Mouse (Mus musculus) left cerebral cortex, postnatal 14 days (tissue): ENCODE results near the gene Cfap20. TPM values are rescaled to one million over a fixed set of nuclear protein-coding genes. Genes with fewer than 3 reads are reported as not detected.
A peak's percentile ranks its signal among the peaks of the same experiment; 100 is the strongest.

Experiments used
- DNase-seq, 2 experiments: peaks; one replicate each; pipeline ENCODE4 v3.0.0; 2021 to 2022; ENCODE audit warnings: low spot score in 2 of 2, mixed read lengths in 1 of 2
- intact Hi-C: fragments of 180-260 bp; cut with DNase I; formaldehyde crosslinking; loops from one replicate; pipeline ENCODE4 v1.15.1; 2025
- long read RNA-seq, 2 experiments: library from polyadenylated mRNA; stranded (forward); transcript quantifications; one replicate each; pipeline ENCODE4 v2.0.0; 2021
- total RNA-seq, 2 experiments: library from RNA; stranded (reverse); gene quantifications; 2 replicates each; pipeline ENCODE4 v1.2.3; 2021

Cfap20 gene
- 10 to 100 TPM; 64.9 to 65.9 TPM for total RNA-seq
- long read RNA-seq, experiment 1, transcript Cfap20-201 (6 exons, 1,295 nt), result major isoform, 84 of 103 reads
- long read RNA-seq, experiment 1, partial matches to known transcripts, result 1 of 103 reads
- long read RNA-seq, experiment 1, other reads (novel, unspliced or antisense), result 11 of 103 reads
- long read RNA-seq, experiment 2, transcript Cfap20-205 (5 exons, 1,023 nt), result minor isoform, 6 of 92 reads
- long read RNA-seq, experiment 2, transcript Cfap20-201 (6 exons, 1,295 nt), result major isoform, 72 of 92 reads
- long read RNA-seq, experiment 2, partial matches to known transcripts, result 4 of 92 reads
- long read RNA-seq, experiment 2, other reads (novel, unspliced or antisense), result 7 of 92 reads

- intact Hi-C loops, result loop anchor here (2.0 to 10.0 kb wide), 2 partner anchors 82 to 260 kb away; partner anchors contain the start of gene Mmp15
- peak; percentile 99 for DNase-seq
Measured at GRCm38 (mm10) chr8:95434686-95435439, at the start of gene Cfap20. Gene Cfap20, minus strand, starts transcription at chr8:95434869.

GRCm38 (mm10) chr8:95470008-95470407, 35.3 kb upstream of the Cfap20 start:
- intact Hi-C loops, result no loop called here
- no peak for DNase-seq

- intact Hi-C loops, result no loop called here
- no peak for DNase-seq
Measured at GRCm38 (mm10) chr8:95468995-95469394, 34.3 kb upstream of the Cfap20 start.

DNA sequence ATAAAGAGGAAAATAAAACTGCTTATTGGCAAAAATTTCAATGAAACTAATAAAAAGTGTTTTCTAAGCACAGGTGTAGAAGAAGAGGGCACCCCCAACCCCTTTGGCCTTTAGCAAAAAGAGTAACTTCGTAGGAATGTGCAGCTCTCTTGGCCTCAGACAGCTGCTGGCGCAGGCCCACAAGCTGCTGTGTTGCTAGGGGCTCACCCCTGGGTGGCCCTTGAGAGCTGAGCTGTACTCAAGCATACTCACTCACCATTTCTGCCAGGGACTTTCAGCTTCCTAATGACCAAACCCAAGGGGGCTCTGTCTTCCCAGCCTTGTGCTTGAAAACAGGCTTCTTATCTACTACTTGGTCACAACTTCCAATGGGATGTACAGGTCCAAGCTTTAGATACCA, 31.9 kb upstream of the Cfap20 start:
- intact Hi-C loops, result no loop called here
- no peak for DNase-seq

- no peak for DNase-seq
- intact Hi-C loops, result loop anchor here (5.0 kb wide), 1 partner anchor 105 kb away; no protein-coding TSS in a partner anchor
Measured at GRCm38 (mm10) chr8:95452518-95452917, 17.8 kb upstream of the Cfap20 start.

GRCm38 (mm10) chr8:95450271-95450670, 15.6 kb upstream of the Cfap20 start:
- DNase-seq, result no peak
- intact Hi-C loops, result loop anchor here (5.0 kb wide), 1 partner anchor 103 kb away; no protein-coding TSS in a partner anchor

- intact Hi-C loops, result no loop called here
- no peak for DNase-seq
Measured at GRCm38 (mm10) chr8:95447661-95448060, 13.0 kb upstream of the Cfap20 start.

DNA sequence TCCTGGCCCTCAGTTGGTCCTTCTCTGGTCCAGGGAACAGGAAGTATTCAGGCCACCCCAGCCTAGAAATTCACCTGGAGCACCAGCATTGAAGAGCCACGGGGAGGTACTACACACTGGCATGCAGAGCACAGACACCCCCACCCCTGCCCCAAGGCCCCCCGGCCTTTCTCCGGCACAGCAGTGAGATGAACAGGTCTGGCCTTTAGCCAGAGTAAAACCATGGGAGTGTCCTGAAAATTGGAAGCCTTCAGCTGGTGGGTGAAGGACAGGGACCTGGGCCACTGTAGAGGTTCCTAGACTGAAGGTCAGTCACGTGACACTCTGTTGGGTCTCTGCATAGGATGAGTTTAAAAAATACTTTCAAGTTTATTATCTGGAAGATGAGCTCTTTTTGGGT, 10.4 kb upstream of the Cfap20 start:
- intact Hi-C loops, result no loop called here
- no peak for DNase-seq

DNA sequence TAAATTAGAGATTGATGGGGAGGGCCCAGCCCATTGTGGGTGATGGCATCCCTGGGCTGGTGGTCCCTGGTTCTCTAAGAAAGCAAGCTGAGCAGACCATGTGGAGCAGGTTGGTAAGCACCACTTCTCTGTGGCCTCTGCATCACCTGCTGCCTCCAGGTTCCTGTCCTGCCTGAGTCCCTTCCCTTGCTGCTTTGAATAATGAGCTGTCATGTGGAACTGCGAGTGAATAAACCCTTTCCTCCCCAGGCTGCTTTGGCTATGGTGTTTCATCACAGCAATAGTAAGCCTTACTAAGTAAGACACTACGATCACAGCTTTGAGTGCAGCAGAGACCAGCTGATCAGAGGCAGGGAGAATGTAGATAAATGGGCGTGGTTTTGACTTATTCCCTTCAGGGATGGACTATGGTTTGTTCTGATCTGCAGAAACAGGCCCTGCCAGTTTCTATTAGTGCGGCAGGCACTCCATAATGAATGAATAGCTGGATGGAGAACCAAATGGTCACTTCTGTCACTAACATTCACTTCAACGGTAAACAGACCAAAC, 6.9 kb upstream of the Cfap20 start:
- DNase-seq, result no peak
- intact Hi-C loops, result no loop called here

DNA sequence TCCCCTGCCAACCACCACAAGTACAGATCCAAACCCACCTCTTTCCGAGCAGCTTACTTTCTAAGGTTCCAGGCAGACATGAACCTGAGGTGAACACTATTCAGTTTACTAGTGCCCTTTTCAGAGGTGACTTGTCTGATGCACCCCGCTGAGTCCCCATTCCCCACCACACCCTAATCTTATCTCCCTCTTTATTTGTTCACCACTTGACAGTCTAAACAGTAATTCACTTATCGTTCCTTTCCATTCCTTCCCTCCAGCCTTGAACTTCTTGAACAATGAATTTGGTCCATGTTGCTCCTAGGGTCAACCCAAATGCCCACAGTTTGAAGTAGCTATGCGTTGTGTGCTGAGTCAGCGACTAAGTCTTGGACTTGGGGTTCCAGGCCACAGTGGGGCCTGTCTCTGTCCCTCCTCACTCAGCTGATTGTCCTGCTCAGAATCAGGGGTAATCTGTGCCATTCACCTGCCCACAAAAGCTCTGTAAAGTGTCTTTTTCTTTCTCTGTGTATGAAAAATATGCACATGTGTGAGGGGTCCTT, 5.6 kb upstream of the Cfap20 start:
- DNase-seq, result no peak
- intact Hi-C loops, result no loop called here

DNA sequence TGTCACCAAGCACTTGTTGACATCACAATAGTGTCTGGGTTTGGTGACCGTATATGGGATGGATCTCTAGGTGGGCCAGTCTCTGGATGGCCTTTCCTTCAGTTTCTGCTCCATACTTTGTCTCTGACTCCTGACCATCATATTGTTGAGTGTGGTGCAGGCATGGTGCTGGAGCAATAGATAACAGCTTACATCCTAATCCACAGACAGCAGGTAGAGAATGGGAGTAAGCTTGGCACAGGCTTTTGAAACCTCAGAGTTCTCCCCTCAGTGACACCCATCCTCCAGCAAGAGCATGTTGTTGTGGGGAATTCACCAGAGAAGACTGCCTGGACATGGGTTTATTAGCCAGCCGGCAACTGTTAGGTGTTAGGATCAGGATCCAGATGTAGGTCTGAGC, 4.8 kb upstream of the Cfap20 start:
- no peak for DNase-seq
- intact Hi-C loops, result loop anchor here (10.0 kb wide), 1 partner anchor 255 kb away; no protein-coding TSS in a partner anchor

DNA sequence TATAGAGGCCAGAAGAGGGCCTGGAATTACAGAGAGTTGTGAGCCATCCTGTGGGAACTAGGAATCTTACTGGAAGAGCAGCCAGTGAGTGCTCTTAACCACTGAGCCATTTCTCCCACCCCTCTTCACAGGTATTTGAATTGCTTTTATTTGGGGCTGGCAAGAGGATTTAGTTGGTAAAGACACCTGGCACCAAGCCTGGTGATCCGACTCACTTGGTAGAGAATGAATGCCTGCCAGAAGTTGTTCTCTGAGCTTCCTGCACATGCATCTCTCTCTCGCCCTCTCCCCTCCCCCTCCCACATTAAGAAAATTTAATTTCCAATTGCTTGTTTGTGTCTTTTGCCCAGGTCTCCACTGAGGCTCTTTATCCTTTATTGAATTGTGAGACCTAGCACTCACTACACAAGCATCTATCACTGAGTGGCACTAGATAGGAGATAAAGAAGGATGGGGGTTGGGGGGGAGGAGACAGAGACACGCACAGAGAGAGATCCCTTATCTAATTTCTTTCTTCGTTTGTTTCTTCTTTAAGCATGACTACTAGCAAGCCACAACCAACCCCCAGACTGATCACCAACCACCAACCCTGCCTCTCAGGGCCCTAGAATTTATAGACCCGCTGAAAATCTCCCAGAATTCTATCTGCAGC, 2.8 kb upstream of the Cfap20 start:
- intact Hi-C loops, result loop anchor here (10.0 kb wide), 1 partner anchor 257 kb away; no protein-coding TSS in a partner anchor
- DNase-seq, result no peak

DNA sequence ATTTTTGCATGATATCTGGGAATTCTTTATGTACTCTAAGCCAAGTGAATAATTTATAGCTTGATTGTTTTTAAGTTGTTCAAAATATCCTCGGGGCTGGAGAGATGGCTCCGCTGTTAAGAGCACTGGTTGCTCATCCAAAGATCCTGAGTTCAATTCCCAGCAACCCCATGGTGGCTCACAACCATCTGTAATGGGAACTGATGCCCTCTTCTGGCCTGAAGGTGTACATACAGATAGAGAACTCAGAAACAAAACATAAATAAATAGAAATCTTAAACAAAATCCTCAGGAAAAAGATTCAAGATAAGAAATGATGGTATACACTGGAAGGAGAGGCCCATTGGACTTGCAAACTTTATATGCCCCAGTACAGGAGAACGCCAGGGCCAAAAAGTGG, 1.3 kb upstream of the Cfap20 start:
- no peak for DNase-seq
- intact Hi-C loops, result loop anchor here (2.0 to 10.0 kb wide), 2 partner anchors 83 to 259 kb away; partner anchors contain the start of gene Mmp15

GRCm38 (mm10) chr8:95435471-95435870, 802 bp upstream of the Cfap20 start:
- no peak for DNase-seq
- intact Hi-C loops, result loop anchor here (2.0 to 10.0 kb wide), 2 partner anchors 83 to 259 kb away; partner anchors contain the start of gene Mmp15

DNA sequence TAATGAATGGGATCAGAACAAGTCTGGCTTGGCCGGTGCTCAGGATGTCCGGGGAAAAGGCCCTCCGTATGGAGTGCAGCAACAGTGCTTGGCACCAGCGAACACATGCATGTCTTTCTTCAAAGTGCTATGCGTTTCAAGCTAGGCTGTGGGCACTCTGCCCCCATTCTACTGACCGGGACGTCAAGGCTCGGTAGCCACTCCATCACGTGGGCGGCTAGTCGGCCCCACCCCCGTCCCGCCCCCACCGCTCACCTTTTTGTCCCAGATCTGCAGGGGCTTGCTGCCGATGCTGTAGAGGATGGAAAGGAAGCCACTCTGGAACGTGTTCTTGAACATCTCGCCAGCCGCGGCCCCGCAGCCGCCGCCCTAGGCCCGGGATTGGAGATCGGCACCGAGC, 436 bp downstream of the Cfap20 start:
- DNase-seq, result peak; percentile 35 to 40

GRCm38 (mm10) chr8:95433124-95433523, 1.5 kb downstream of the Cfap20 start:
- intact Hi-C loops, result loop anchor here (10.0 kb wide), 1 partner anchor 262 kb away; no protein-coding TSS in a partner anchor
- DNase-seq, result no peak

More for the DNA sequence above, 436 bp downstream of the Cfap20 start:
- intact Hi-C loops, result loop anchor here (2.0 to 10.0 kb wide), 2 partner anchors 81 to 261 kb away; partner anchors contain the start of gene Mmp15

DNA sequence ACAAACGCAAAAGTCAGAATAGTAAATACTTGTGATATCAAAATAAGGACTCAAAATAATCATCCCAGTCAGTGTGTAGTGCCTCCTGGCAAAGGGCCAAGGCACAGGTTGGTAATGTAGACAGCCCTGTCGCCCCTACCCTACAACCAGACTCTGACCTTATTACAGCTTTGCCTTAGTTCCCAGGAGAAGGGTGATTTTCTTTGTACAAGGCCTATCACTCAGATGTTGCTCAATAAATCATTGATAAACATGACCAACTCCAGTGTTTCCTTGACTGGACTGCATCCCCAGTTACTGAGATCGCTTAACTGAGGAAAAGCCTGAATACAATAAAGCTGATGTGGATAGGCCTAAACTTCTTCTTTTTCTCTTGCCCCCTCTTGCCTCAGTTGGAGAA, 2.2 kb downstream of the Cfap20 start:
- intact Hi-C loops, result loop anchor here (10.0 kb wide), 1 partner anchor 262 kb away; no protein-coding TSS in a partner anchor
- DNase-seq, result no peak

DNA sequence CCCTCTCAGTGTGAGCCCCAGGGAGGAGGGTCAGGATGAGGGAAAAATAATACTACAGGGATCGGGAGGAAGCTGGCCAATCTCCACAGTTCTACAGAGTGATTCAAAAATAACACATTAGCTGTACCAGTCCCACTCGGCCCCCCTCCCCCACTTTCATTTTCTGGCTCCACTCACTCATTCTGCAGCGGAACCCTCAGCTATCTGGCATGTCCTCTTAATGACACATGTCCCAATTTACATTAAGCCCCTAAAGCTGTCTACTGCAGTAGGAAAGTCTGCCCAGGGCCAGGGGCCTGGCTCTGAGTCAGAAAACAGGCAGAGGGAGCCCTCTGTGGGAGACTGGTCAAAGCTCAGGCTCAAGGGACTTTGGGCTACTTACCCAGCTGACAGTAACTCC, 4.7 kb downstream of the Cfap20 start:
- peak; percentile 38 to 55 for DNase-seq
- intact Hi-C loops, result loop anchor here (10.0 kb wide), 1 partner anchor 265 kb away; no protein-coding TSS in a partner anchor
